Mouse (Mus musculus) skeletal muscle tissue, adult 2 months (tissue): ENCODE measurements at regions not wholly inside any gene's neighbourhood (a gene's known extent, or its start where the extent isn't known, plus 50 kb on each side); places are given as distances from the start of the nearest gene placed in this dataset.

Source experiments
- DNase-seq: peaks from one replicate; pipeline ENCODE4 v3.0.0-alpha.2; 2012; ENCODE audit warnings: low read depth, low spot score

- no peak for DNase-seq
These were observed 580.4 kb upstream of the Gm19410 start for GRCm38 (mm10) chr8:35185165-35185564.

GRCm38 (mm10) chr8:35188531-35188930, 577.1 kb upstream of the Gm19410 start:
- DNase-seq: no peak

GRCm38 (mm10) chr8:35189695-35190094, 575.9 kb upstream of the Gm19410 start:
- DNase-seq: no peak

GRCm38 (mm10) chr8:35192515-35192914, 573.1 kb upstream of the Gm19410 start:
- no peak for DNase-seq

GRCm38 (mm10) chr8:35193771-35194170, 571.8 kb upstream of the Gm19410 start:
- no peak for DNase-seq

- no peak for DNase-seq
These were observed 569.4 kb upstream of the Gm19410 start for GRCm38 (mm10) chr8:35196189-35196588.

GRCm38 (mm10) chr8:35198766-35199165, 566.8 kb upstream of the Gm19410 start:
- no peak for DNase-seq

GRCm38 (mm10) chr8:35201416-35201815, 564.2 kb upstream of the Gm19410 start:
- DNase-seq: no peak

GRCm38 (mm10) chr8:35204971-35205370, 560.6 kb upstream of the Gm19410 start:
- DNase-seq: no peak

GRCm38 (mm10) chr8:35205536-35205935, 560.1 kb upstream of the Gm19410 start:
- DNase-seq: peak; percentile 15

GRCm38 (mm10) chr8:35206271-35206670, 559.3 kb upstream of the Gm19410 start:
- DNase-seq: peak; percentile 83

GRCm38 (mm10) chr8:35208357-35208756, 557.2 kb upstream of the Gm19410 start:
- DNase-seq: no peak

GRCm38 (mm10) chr8:35211506-35212452, 553.8 kb upstream of the Gm19410 start:
- DNase-seq: no peak

GRCm38 (mm10) chr8:35213515-35213914, 552.1 kb upstream of the Gm19410 start:
- DNase-seq: no peak

- no peak for DNase-seq
These were observed 548.0 kb upstream of the Gm19410 start for GRCm38 (mm10) chr8:35217604-35218003.

GRCm38 (mm10) chr8:35218327-35218726, 547.3 kb upstream of the Gm19410 start:
- DNase-seq: peak; percentile 77

- no peak for DNase-seq
These were observed 541.3 kb upstream of the Gm19410 start for GRCm38 (mm10) chr8:35224053-35224924.

- DNase-seq: no peak
These were observed 540.7 kb upstream of the Gm19410 start for GRCm38 (mm10) chr8:35224925-35225244.

- no peak for DNase-seq
These were observed 538.5 kb upstream of the Gm19410 start for GRCm38 (mm10) chr8:35227079-35227478.

GRCm38 (mm10) chr8:35228449-35228848, 537.1 kb upstream of the Gm19410 start:
- DNase-seq: no peak

- DNase-seq: peak; percentile 9
These were observed 531.9 kb upstream of the Gm19410 start for GRCm38 (mm10) chr8:35233520-35234186.

- no peak for DNase-seq
These were observed 531.2 kb upstream of the Gm19410 start for GRCm38 (mm10) chr8:35234436-35234835.
